Mouse (Mus musculus) embryonic facial prominence, embryonic 14.5 days (tissue): Measurements from ENCODE around the gene Cfhr2. TPM values are rescaled to one million over a fixed set of nuclear protein-coding genes. Genes with fewer than 3 reads are reported as not detected.
"Not testable (repeated sequence)": the region's sequence is repeated elsewhere in the genome, so short reads cannot be mapped to it uniquely, and the experiment has no call there.

Source experiments
- ATAC-seq: fragments of 200-750 bp; cut with Nextera tagmentation; 2 replicates; pipeline ENCODE4 v1.8.0; 2017; ENCODE audit warnings: low read depth, moderate number of reproducible peaks, moderate TSS enrichment
- DNase-seq: peaks from one replicate; pipeline ENCODE4 v3.0.0-alpha.2; 2015; ENCODE audit warnings: low spot score
- H3K27ac ChIP-seq: fragments of 300-500 bp; sonication (generic); replicated peaks from 2 replicates; pipeline ENCODE4 v1.5.1; 2014; ENCODE audit warnings: low read depth, mild to moderate bottlenecking, low read length, moderate library complexity
- H3K27me3 ChIP-seq: fragments of 300-500 bp; sonication (generic); replicated peaks from 2 replicates; pipeline ENCODE4 v1.6.1; 2014; ENCODE audit warnings: low read length; ENCODE audit not compliant: control insufficient read depth, insufficient read depth
- H3K36me3 ChIP-seq: fragments of 300-500 bp; sonication (generic); 2 replicates; pipeline ENCODE4 v1.6.1; 2014; ENCODE audit warnings: low read length, mixed read lengths; ENCODE audit not compliant: control insufficient read depth, insufficient read depth
- H3K4me1 ChIP-seq: fragments of 300-500 bp; sonication (generic); 2 replicates; pipeline ENCODE4 v1.6.1; 2014; ENCODE audit warnings: antibody characterized with exemption, low read length; ENCODE audit not compliant: control insufficient read depth, insufficient read depth
- H3K4me2 ChIP-seq: fragments of 300-500 bp; sonication (generic); 2 replicates; pipeline ENCODE4 v1.6.1; 2014; ENCODE audit warnings: low read depth, mild to moderate bottlenecking, low read length, moderate library complexity, mixed read lengths
- H3K4me3 ChIP-seq: fragments of 300-500 bp; sonication (generic); 2 replicates; pipeline ENCODE4 v1.5.1; 2014; ENCODE audit warnings: low read depth, mild to moderate bottlenecking, low read length
- H3K9ac ChIP-seq: fragments of 300-500 bp; sonication (generic); 2 replicates; pipeline ENCODE4 v1.6.1; 2014; ENCODE audit warnings: low read depth, mild to moderate bottlenecking, low read length, moderate library complexity, mixed read lengths
- H3K9me3 ChIP-seq: fragments of 300-500 bp; sonication (generic); 2 replicates; pipeline ENCODE4 v1.6.1; 2016; ENCODE audit warnings: low read length; ENCODE audit not compliant: control insufficient read depth
- WGBS: fragments of 180-500 bp; shearing (Covaris S2); extraction: QIAGEN DNeasy Blood & Tissue Kit; methylation state at CpG from one replicate; pipeline ENCODE4 v1.1.7; 2014; 5-methylcytosine and 5-hydroxymethylcytosine counted together
- polyA plus RNA-seq: library from polyadenylated mRNA; unstranded; fragments of >200 nt; fragmentation: Nextera tagmentation; extraction: Ambion mirVana; gene quantifications from 2 replicates; pipeline ENCODE4 v1.2.1, GENCODE M21; 2014

The Cfhr2 gene
- 0.15 TPM in 1 of 2 replicates, not detected in the other for polyA plus RNA-seq

DNA sequence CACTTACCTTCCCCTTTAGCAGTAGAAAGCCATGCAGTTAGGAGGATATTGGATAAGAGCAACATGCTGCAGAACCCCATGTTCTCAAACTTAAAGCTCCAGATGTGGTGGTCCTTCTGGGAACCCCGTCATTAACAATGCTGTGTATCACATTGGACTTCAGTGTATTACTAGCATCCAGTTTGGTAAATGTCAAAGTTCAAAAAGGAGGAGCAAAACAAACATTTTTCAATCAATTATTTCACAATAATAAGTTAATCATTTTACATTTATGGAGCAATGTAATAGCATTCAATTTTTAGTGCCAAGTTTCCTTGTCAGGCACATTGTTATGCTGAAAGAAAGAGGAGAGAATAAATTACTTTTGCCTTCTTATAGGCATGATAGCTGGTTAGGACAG is at the start of gene Cfhr2:
Cfhr2 (minus strand) TSS at position 155 of the 400 bp plus-strand sequence.
- H3K27ac ChIP-seq = no peak within 1 kb of the TSS
- DNase-seq (no peak), ATAC-seq (no peak)
- H3K27me3 ChIP-seq = no peaks in the 10 kb centered on the region
- H3K9ac ChIP-seq = no peak within 1 kb of the TSS
- no peak within 1 kb of the TSS for H3K4me2 ChIP-seq
- H3K36me3 ChIP-seq = no peaks in the 10 kb centered on the region
- WGBS = 80% methylated on average over 1 of the region's 1 CpGs
- no peaks in the 10 kb centered on the region for H3K9me3 ChIP-seq
- H3K4me3 ChIP-seq = no peak within 1 kb of the TSS
- no peaks in the 10 kb centered on the region for H3K4me1 ChIP-seq

DNA sequence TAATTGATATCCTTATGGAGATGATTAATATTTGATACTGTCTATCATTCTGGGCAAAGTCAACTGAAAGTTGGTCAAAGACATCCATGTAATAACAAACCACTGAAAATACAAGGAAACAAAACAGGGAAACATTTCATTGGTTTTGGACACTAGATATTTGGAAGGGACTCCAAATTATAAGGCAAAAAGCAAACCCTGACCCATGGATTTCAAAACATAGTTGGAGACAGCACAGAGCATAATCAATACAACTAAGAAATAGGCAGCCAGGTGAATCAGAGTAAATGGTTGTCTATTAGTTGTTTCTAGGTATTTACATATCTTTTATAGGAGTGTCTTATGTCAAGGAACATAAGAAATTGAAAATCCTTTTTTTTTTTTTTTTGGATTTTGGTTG is 5.2 kb upstream of the Cfhr2 start:
- Histone ChIP-seq H3K27me3 (no peaks in the 10 kb centered on the region), H3K36me3 (no peaks in the 10 kb centered on the region), H3K9me3 (no peaks in the 10 kb centered on the region), H3K9ac (no peak overlapping the region), H3K4me2 (no peak overlapping the region), H3K27ac (no peak overlapping the region), H3K4me3 (no peak overlapping the region), H3K4me1 (no peaks in the 10 kb centered on the region)
- no peak for ATAC-seq
- DNase-seq = no peak

DNA sequence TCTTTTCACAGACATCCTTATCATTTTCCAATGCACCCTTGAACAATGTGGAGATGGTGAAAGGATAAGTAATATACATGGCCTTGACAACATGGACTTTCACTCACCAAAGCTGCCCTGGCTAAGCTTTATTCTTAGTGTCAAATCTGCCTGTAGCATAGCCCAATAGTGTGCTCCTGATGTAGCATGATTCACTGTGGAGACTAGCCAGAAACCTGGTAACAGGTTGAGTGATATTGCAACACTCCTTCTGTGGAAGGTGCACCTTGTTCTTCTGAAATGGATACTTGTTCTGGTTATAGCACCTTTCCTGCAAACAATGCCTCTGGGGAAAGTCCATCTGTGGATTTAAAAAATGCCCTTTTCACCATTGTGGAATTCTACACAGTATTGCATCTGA is 1.7 kb upstream of the Cfhr2 start:
- Histone ChIP-seq H3K4me3 (no peak overlapping the region), H3K27me3 (no peaks in the 10 kb centered on the region), H3K4me1 (no peaks in the 10 kb centered on the region), H3K27ac (no peak overlapping the region), H3K36me3 (no peaks in the 10 kb centered on the region), H3K9me3 (no peaks in the 10 kb centered on the region), H3K4me2 (no peak overlapping the region), H3K9ac (no peak overlapping the region)
- DNase-seq = no peak
- no peak for ATAC-seq

DNA sequence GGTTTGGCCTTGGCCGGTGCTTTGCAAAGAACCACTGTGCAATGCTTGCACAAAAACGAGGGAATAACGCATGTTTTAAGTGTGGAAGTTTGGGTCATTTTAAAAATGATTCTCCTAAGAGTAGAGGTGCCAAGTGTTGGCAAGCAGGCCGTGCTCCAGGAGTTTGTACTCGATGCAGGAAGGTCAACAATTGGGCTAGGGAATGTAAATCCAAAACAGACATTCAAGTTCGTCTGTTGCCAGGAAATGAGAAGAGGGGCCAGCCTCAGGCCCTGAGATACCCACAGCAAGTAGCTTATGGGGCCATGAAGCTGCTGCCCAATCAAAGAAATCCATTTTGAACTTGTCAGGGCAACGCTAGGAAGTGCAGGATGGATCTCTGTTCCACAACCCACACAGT is 18.8 kb downstream of the Cfhr2 start:
- no peak overlapping the region for H3K27ac ChIP-seq
- H3K4me3 ChIP-seq = no peak overlapping the region
- H3K4me1 ChIP-seq = no peaks in the 10 kb centered on the region
- DNase-seq (no peak), ATAC-seq (no peak)
- H3K36me3 ChIP-seq = no peaks in the 10 kb centered on the region
- H3K4me2 ChIP-seq = no peak overlapping the region
- WGBS = 62% methylated on average over 7 of the region's 7 CpGs
- H3K9me3 ChIP-seq = no peaks in the 10 kb centered on the region
- H3K9ac ChIP-seq = no peak overlapping the region
- H3K27me3 ChIP-seq = no peaks in the 10 kb centered on the region

DNA sequence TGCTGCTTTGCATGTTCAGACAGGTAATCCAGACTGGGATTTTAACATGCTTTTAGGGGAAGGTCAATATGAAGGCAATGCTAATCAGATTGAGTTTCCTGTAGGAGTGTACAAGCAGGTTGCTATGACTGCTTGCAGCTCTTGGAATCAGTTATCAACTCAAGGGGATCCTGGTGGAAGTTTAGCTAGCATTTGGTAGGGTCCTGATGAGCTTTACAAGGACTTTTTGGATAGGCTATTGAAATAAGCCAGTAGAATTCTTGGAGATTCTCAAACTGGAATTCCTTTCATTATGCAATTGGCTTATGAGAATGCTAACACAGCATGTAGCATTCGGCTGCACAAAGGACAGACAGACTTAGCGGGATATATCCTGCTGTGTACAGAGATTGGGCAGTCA is 19.2 kb downstream of the Cfhr2 start:
- no peak overlapping the region for H3K9ac ChIP-seq
- no peaks in the 10 kb centered on the region for H3K27me3 ChIP-seq
- H3K27ac ChIP-seq = no peak overlapping the region
- no peaks in the 10 kb centered on the region for H3K9me3 ChIP-seq
- no peak overlapping the region for H3K4me2 ChIP-seq
- ATAC-seq (no peak), DNase-seq (no peak)
- 86% methylated on average over 2 of the region's 2 CpGs for WGBS
- no peaks in the 10 kb centered on the region for H3K36me3 ChIP-seq
- no peak overlapping the region for H3K4me3 ChIP-seq
- no peaks in the 10 kb centered on the region for H3K4me1 ChIP-seq

DNA sequence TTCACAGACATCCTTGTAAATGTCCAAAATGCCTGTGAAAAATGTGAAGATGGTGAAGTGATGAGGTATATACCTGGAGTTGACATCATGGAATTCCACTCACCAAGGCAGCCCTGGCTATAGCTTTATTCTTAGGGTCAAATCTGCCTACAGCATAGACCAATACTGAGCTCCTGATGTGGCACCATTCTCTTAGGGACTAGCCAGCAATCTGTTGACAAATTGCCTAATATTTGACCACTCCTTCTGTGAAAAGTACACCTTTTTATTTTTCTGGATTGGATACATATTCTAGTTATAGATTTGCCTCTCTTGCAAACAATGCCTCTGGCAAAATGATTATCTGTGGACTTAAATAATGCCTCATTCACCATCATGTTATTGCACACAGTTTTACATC is 49.9 kb downstream of the Cfhr2 start:
- Histone ChIP-seq H3K9me3 (no peaks in the 10 kb centered on the region), H3K27me3 (no peaks in the 10 kb centered on the region), H3K36me3 (no peaks in the 10 kb centered on the region), H3K4me2 (no peak overlapping the region), H3K9ac (no peak overlapping the region), H3K27ac (no peak overlapping the region), H3K4me3 (no peak overlapping the region), H3K4me1 (no peaks in the 10 kb centered on the region)
- DNase-seq (no peak), ATAC-seq (no peak)

DNA sequence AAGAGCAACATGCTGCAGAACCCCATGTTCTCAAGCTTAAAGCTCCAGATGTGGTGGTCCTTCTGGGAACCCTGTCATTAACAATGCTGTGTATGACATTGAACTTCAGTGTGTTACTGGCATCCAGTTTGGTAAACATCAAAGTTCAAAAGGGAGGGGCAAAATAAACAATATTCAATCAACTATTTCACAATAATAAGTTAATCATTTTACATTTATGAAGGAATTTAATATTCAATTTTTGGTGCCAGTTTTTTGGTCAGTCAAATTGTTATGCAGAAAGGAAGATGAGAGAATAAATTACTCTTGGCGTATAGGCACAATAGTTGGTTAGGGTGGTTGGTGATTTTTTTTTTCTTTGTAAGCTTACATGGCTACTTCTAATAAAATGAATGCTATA is 77.4 kb downstream of the Cfhr2 start, which contains the start of gene Gm4788:
Gm4788 (minus strand) TSS at position 101 of the 400 bp plus-strand sequence.
- Histone ChIP-seq H3K27ac (no peak within 1 kb of the TSS), H3K4me2 (no peak within 1 kb of the TSS), H3K9ac (no peak within 1 kb of the TSS), H3K27me3 (no peaks in the 10 kb centered on the region), H3K4me3 (no peak within 1 kb of the TSS), H3K4me1 (no peaks in the 10 kb centered on the region), H3K36me3 (no peaks in the 10 kb centered on the region), H3K9me3 (no peaks in the 10 kb centered on the region)
- DNase-seq (no peak), ATAC-seq (no peak)
- WGBS = 91% methylated on average over 1 of the region's 1 CpGs

DNA sequence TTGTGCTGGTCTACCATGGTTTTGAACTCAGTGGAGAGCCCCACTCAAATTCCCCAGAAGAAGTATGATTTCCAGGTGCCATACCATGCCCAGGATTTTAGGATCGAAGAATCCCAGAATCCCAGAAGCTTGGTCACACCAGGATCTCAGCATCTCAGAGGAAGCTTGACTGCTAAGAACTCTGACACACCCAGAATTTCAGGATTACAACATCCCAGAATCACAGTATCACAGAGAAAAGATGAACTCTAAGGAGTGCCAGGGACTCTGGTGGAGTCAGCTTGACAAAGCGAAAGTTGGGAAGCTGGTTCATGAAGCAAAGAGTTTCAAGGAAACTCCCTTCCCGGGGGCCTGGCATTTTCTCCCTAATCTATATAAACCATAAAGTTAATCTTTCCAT is 88.6 kb downstream of the Cfhr2 start:
- ATAC-seq, H3K27me3 ChIP-seq, H3K4me3 ChIP-seq, H3K4me2 ChIP-seq, DNase-seq, H3K36me3 ChIP-seq, H3K9ac ChIP-seq, H3K27ac ChIP-seq, H3K9me3 ChIP-seq, H3K4me1 ChIP-seq: not testable (repeated sequence)
- 91% methylated on average over 3 of the region's 3 CpGs for WGBS
